Mouse (Mus musculus) hindbrain, embryonic 12.5 days (tissue): Measurements from ENCODE around the gene Vmn2r45. TPM values are rescaled to one million over a fixed set of nuclear protein-coding genes. Genes with fewer than 3 reads are reported as not detected.
"Not testable (repeated sequence)": the region's sequence is repeated elsewhere in the genome, so short reads cannot be mapped to it uniquely, and the experiment has no call there.

ENCODE experiments used
- ATAC-seq: fragments of 200-750 bp; cut with Nextera tagmentation; 2 replicates; pipeline ENCODE4 v1.8.0; 2017; ENCODE audit warnings: moderate TSS enrichment; ENCODE audit not compliant: low FRiP score
- H3K27ac ChIP-seq: fragments of 300-500 bp; sonication (generic); 2 replicates; pipeline ENCODE4 v1.5.1; 2016; ENCODE audit warnings: mild to moderate bottlenecking
- H3K27me3 ChIP-seq: fragments of 300-500 bp; sonication (generic); 2 replicates; pipeline ENCODE4 v1.6.1; 2016; ENCODE audit warnings: mild to moderate bottlenecking
- H3K36me3 ChIP-seq: fragments of 300-500 bp; sonication (generic); 2 replicates; pipeline ENCODE4 v1.6.1; 2016; ENCODE audit warnings: mild to moderate bottlenecking
- H3K4me1 ChIP-seq: fragments of 300-500 bp; sonication (generic); 2 replicates; pipeline ENCODE4 v1.6.1; 2016
- H3K4me2 ChIP-seq: fragments of 300-500 bp; sonication (generic); replicated peaks from 2 replicates; pipeline ENCODE4 v1.6.1; 2016; ENCODE audit warnings: mild to moderate bottlenecking
- H3K4me3 ChIP-seq: fragments of 300-500 bp; sonication (generic); 2 replicates; pipeline ENCODE4 v1.5.1; 2016; ENCODE audit warnings: mild to moderate bottlenecking
- H3K9ac ChIP-seq: fragments of 300-500 bp; sonication (generic); 2 replicates; pipeline ENCODE4 v1.6.1; 2016; ENCODE audit warnings: mild to moderate bottlenecking, moderate library complexity
- H3K9me3 ChIP-seq: fragments of 300-500 bp; sonication (generic); replicated peaks from 2 replicates; pipeline ENCODE4 v1.6.1; 2016; ENCODE audit warnings: mild to moderate bottlenecking
- WGBS: fragments of 180-500 bp; shearing (Covaris S2); methylation state at CpG from one replicate; pipeline ENCODE4 v1.1.7; 2016; 5-methylcytosine and 5-hydroxymethylcytosine counted together
- polyA plus RNA-seq: library from polyadenylated mRNA; unstranded; fragments of >200 nt; fragmentation: Nextera tagmentation; extraction: Ambion mirVana; gene quantifications from 2 replicates; pipeline ENCODE4 v1.2.1, GENCODE M21; 2016

Gene Vmn2r45
- not detected in 2 replicates for polyA plus RNA-seq

GRCm38 (mm10) chr7:8488975-8489374, at the start of gene Vmn2r45:
Gene Vmn2r45 (minus strand): TSS chr7:8489075.
- not testable (repeated sequence) for H3K9ac ChIP-seq, H3K4me3 ChIP-seq, H3K4me1 ChIP-seq, H3K9me3 ChIP-seq, H3K36me3 ChIP-seq, ATAC-seq, H3K27ac ChIP-seq, H3K4me2 ChIP-seq, H3K27me3 ChIP-seq
- WGBS = 63% methylated on average over 2 of the region's 2 CpGs

Other genes starting within 250 kb of the Vmn2r45 start
- not detected in 2 replicates for gene Vmn2r43, start 228.5 kb downstream of the Vmn2r45 start, polyA plus RNA-seq
- gene Vmn2r44, start 105.7 kb downstream of the Vmn2r45 start, polyA plus RNA-seq = not detected in 2 replicates